Mouse (Mus musculus): ENCODE data around the gene Cobll1. TPM values are rescaled to one million over a fixed set of nuclear protein-coding genes. Genes with fewer than 3 reads are reported as not detected.
A peak's percentile ranks its signal among the peaks of the same experiment; 100 is the strongest.

Gene Cobll1
- total RNA-seq, 4 experiments from 2014 or later = 247 to 481 (median 339) TPM

GRCm38 (mm10) chr2:65236644-65237043, 2.6 kb downstream of the Cobll1 start:
- DNase-seq = no peak

- DNase-seq = peak; percentile 78
Measured at GRCm38 (mm10) chr2:65232756-65233535, 6.3 kb downstream of the Cobll1 start.

GRCm38 (mm10) chr2:65228426-65228825, 10.8 kb downstream of the Cobll1 start:
- DNase-seq = no peak

- DNase-seq = no peak
Measured at GRCm38 (mm10) chr2:65227898-65228290, 11.3 kb downstream of the Cobll1 start.

GRCm38 (mm10) chr2:65227154-65227897, 11.9 kb downstream of the Cobll1 start:
- no peak for DNase-seq

- no peak for DNase-seq
Measured at GRCm38 (mm10) chr2:65226494-65226893, 12.7 kb downstream of the Cobll1 start.

GRCm38 (mm10) chr2:65223956-65224735, 15.1 kb downstream of the Cobll1 start:
- peak; percentile 87 for DNase-seq

- no peak for DNase-seq
Measured at GRCm38 (mm10) chr2:65223012-65223411, 16.2 kb downstream of the Cobll1 start.

- no peak for DNase-seq
Measured at GRCm38 (mm10) chr2:65221646-65222045, 17.6 kb downstream of the Cobll1 start.

GRCm38 (mm10) chr2:65220563-65220962, 18.6 kb downstream of the Cobll1 start:
- no peak for DNase-seq

GRCm38 (mm10) chr2:65219375-65220135, 19.6 kb downstream of the Cobll1 start:
- DNase-seq = no peak

- DNase-seq = peak; percentile 64
Measured at GRCm38 (mm10) chr2:65218318-65218717, 20.9 kb downstream of the Cobll1 start.

- DNase-seq = no peak
Measured at GRCm38 (mm10) chr2:65217677-65218076, 21.5 kb downstream of the Cobll1 start.

- no peak for DNase-seq
Measured at GRCm38 (mm10) chr2:65216163-65216562, 23.0 kb downstream of the Cobll1 start.

- no peak for DNase-seq
Measured at GRCm38 (mm10) chr2:65214556-65214955, 24.6 kb downstream of the Cobll1 start.

- no peak for DNase-seq
Measured at GRCm38 (mm10) chr2:65213675-65214074, 25.5 kb downstream of the Cobll1 start.

GRCm38 (mm10) chr2:65211620-65212019, 27.6 kb downstream of the Cobll1 start:
- no peak for DNase-seq

- DNase-seq = no peak
Measured at GRCm38 (mm10) chr2:65207750-65208149, 31.5 kb downstream of the Cobll1 start.

GRCm38 (mm10) chr2:65203699-65204098, 35.5 kb downstream of the Cobll1 start:
- DNase-seq = no peak

GRCm38 (mm10) chr2:65199706-65200105, 39.5 kb downstream of the Cobll1 start:
- no peak for DNase-seq

- no peak for DNase-seq
Measured at GRCm38 (mm10) chr2:65198605-65199004, 40.6 kb downstream of the Cobll1 start.

- DNase-seq = no peak
Measured at GRCm38 (mm10) chr2:65196994-65197393, 42.2 kb downstream of the Cobll1 start.
